Comparison of ENCODE assay signal across 8 mouse cellular contexts in genomic region chr5:90903339-90904020, GRCm38 (mm10). TPM values are rescaled to one million over a fixed set of nuclear protein-coding genes. Genes with fewer than 3 reads are reported as not detected.
DNase-seq lines count a peak whose midpoint lies in the region; ATAC-seq and TF ChIP-seq lines count a peak whose summit lies in the region.

Cxcl2 (plus strand) TSS chr5:90903871.

- H3K27me3 ChIP-seq in embryonic facial prominence, embryonic 12.5 days, result peaks cover 18% of the 10 kb centered on the region
- 0 out of 2 replicates have a peak, but pooled peaks cover 9% of the 10 kb centered on the region for H3K27me3 ChIP-seq in intestine, embryonic 15.5 days (replicated peaks)
- H3K27me3 ChIP-seq in midbrain, embryonic 10.5 days (ENCODE audit: low read depth, poor library complexity, severe bottlenecking), result peaks cover 21% of the 10 kb centered on the region

- H3K4me2 ChIP-seq in embryonic facial prominence, embryonic 12.5 days (replicated peaks), result peak within 1 kb of the TSS; percentile 66
- H3K4me2 ChIP-seq in intestine, embryonic 15.5 days (replicated peaks), result peak within 1 kb of the TSS; percentile 83

- ATAC-seq in embryonic facial prominence, embryonic 12.5 days (ENCODE audit: insufficient number of reproducible peaks, insufficient read depth, low FRiP score, low TSS enrichment), result peak; percentile 58; the same call in 1 of the 2 replicates
- ATAC-seq in intestine, embryonic 15.5 days, result peak; percentile 72

- no peaks in the 10 kb centered on the region for H3K9me3 ChIP-seq in embryonic facial prominence, embryonic 12.5 days
- no peaks in the 10 kb centered on the region for H3K9me3 ChIP-seq in intestine, embryonic 15.5 days
- H3K9me3 ChIP-seq in midbrain, embryonic 10.5 days (replicated peaks), result no peaks in the 10 kb centered on the region

- H3K36me3 ChIP-seq in embryonic facial prominence, embryonic 12.5 days, result no peaks in the 10 kb centered on the region
- no peaks in the 10 kb centered on the region for H3K36me3 ChIP-seq in intestine, embryonic 15.5 days
- no peaks in the 10 kb centered on the region for H3K36me3 ChIP-seq in midbrain, embryonic 10.5 days

- no peak within 1 kb of the TSS for H3K27ac ChIP-seq in gastrocnemius, adult 2 months
- no peak within 1 kb of the TSS for H3K27ac ChIP-seq in embryonic facial prominence, embryonic 12.5 days
- no peak within 1 kb of the TSS for H3K27ac ChIP-seq in intestine, embryonic 15.5 days
- no peak within 1 kb of the TSS for H3K27ac ChIP-seq in midbrain, embryonic 10.5 days (replicated peaks)

- H3K9ac ChIP-seq in embryonic facial prominence, embryonic 12.5 days, result no peak within 1 kb of the TSS
- H3K9ac ChIP-seq in intestine, embryonic 15.5 days, result no peak within 1 kb of the TSS

- peaks cover 15% of the 10 kb centered on the region; the same call in 1 of the 2 replicates for H3K4me1 ChIP-seq in embryonic facial prominence, embryonic 12.5 days
- peaks cover 8% of the 10 kb centered on the region; the same call in 1 of the 2 replicates for H3K4me1 ChIP-seq in intestine, embryonic 15.5 days (replicated peaks)
- H3K4me1 ChIP-seq in midbrain, embryonic 10.5 days, result peaks cover 14% of the 10 kb centered on the region

- intact Hi-C loops in gastrocnemius, adult 2 months (cut with DNase I), result no loop called here
- intact Hi-C loops in left cerebral cortex, postnatal 14 days (cut with DNase I), result loop anchor here (5.0 kb wide), 1 partner anchor 241 kb away; no protein-coding TSS in a partner anchor

- 10% methylated on average over 22 of the region's 22 CpGs for WGBS in embryonic facial prominence, embryonic 12.5 days
- WGBS in intestine, embryonic 15.5 days, result 9% methylated on average over 22 of the region's 22 CpGs
- WGBS in midbrain, embryonic 10.5 days, result 8% methylated on average over 22 of the region's 22 CpGs

- no peak for DNase-seq in gastrocnemius, adult 2 months
- no peak for DNase-seq in gastrocnemius, postnatal 4 days (ENCODE audit: low spot score in 2 of 2)
- peak; percentile 17 for DNase-seq in midbrain, embryonic 10.5 days (ENCODE audit: low spot score)
- no peak for DNase-seq in thymus, postnatal 0 days (ENCODE audit: low spot score)
- DNase-seq in left cerebral cortex, postnatal 14 days (ENCODE audit: low spot score in 2 of 2), result no peak
- DNase-seq in urinary bladder, adult 2 months (ENCODE audit: low spot score), result no peak

- TF ChIP-seq CTCF in gastrocnemius, adult 2 months (IDR thresholded peaks at IDR 0.05), result no peak

- H3K4me3 ChIP-seq in gastrocnemius, adult 2 months, result peak within 1 kb of the TSS; percentile 50
- H3K4me3 ChIP-seq in embryonic facial prominence, embryonic 12.5 days, result peak within 1 kb of the TSS; percentile 26
- H3K4me3 ChIP-seq in intestine, embryonic 15.5 days (replicated peaks), result peak within 1 kb of the TSS; percentile 25
- H3K4me3 ChIP-seq in midbrain, embryonic 10.5 days, result peak within 1 kb of the TSS; percentile 53

RNA-seq across cellular contexts. Expression of gene Cxcl2, which starts in this region (rescaled TPM):
- not detected for total RNA-seq in gastrocnemius, adult 2 months (2021)
- not detected for total RNA-seq in gastrocnemius, postnatal 4 days (2021)
- not detected in 2 replicates for polyA plus RNA-seq in embryonic facial prominence, embryonic 12.5 days (2016; fragmentation: Nextera tagmentation; extraction: Ambion mirVana)
- polyA plus RNA-seq in intestine, embryonic 15.5 days (2015; fragmentation: Nextera tagmentation; extraction: Ambion mirVana), result 0.20 TPM in 1 of 2 replicates, not detected in the other
- polyA plus RNA-seq in midbrain, embryonic 10.5 days (2016; fragmentation: Nextera tagmentation; extraction: Ambion mirVana), result not detected in 2 replicates
- polyA plus RNA-seq in thymus, postnatal 0 days (2015; fragmentation: Nextera tagmentation; extraction: Ambion mirVana), result 0.54 and 0.98 TPM in 2 replicates
- not detected for total RNA-seq in left cerebral cortex, postnatal 14 days (2021)
- 0.37 TPM in 1 of 2 replicates, not detected in the other for polyA plus RNA-seq in urinary bladder, adult 2 months (2012; rRNA removed)

Comparison
In these comparisons a context has a peak if more than half of its experiments do, and no peak if none do; other contexts are left out.
1. Peak in ATAC-seq, H3K4me3 ChIP-seq and H3K4me2 ChIP-seq in embryonic facial prominence, embryonic 12.5 days; RNA of the gene not detected or under 1 TPM.
2. Peak in ATAC-seq, H3K4me3 ChIP-seq and H3K4me2 ChIP-seq in intestine, embryonic 15.5 days; RNA of the gene not detected or under 1 TPM.
3. Peak in DNase-seq and H3K4me3 ChIP-seq in midbrain, embryonic 10.5 days; RNA of the gene not detected or under 1 TPM.